Mouse (Mus musculus) lung, adult 18-20 months (tissue): ENCODE measurements at regions not wholly inside any gene's neighbourhood (a gene's known extent, or its start where the extent isn't known, plus 50 kb on each side); places are given as distances from the start of the nearest gene placed in this dataset.
"Not testable (repeated sequence)": the region's sequence is repeated elsewhere in the genome, so short reads cannot be mapped to it uniquely, and the experiment has no call there.

Experiments used
- DNase-seq, 2 experiments: peaks; one replicate each; pipeline ENCODE4 v3.0.0; 2022; ENCODE audit warnings: mixed read lengths in 2 of 2

GRCm38 (mm10) chr3:21744107-21744506 is 332.3 kb upstream of the Tbl1xr1 start:
- DNase-seq: no peak

GRCm38 (mm10) chr3:21760516-21761218 is 315.8 kb upstream of the Tbl1xr1 start:
- no peak for DNase-seq

- no peak for DNase-seq
Measured at GRCm38 (mm10) chr3:21761219-21761600, 315.2 kb upstream of the Tbl1xr1 start.

GRCm38 (mm10) chr3:21761909-21762308 is 314.5 kb upstream of the Tbl1xr1 start:
- DNase-seq: peak; percentile 36 to 50

GRCm38 (mm10) chr3:21768081-21768480 is 308.4 kb upstream of the Tbl1xr1 start:
- DNase-seq: no peak

- no peak for DNase-seq
Measured at GRCm38 (mm10) chr3:21769920-21770547, 306.4 kb upstream of the Tbl1xr1 start.

GRCm38 (mm10) chr3:21771752-21772298 is 304.6 kb upstream of the Tbl1xr1 start:
- DNase-seq: no peak

- no peak for DNase-seq
Measured at GRCm38 (mm10) chr3:21774172-21774842, 302.1 kb upstream of the Tbl1xr1 start.

- no peak for DNase-seq
Measured at GRCm38 (mm10) chr3:21778789-21779188, 297.7 kb upstream of the Tbl1xr1 start.

GRCm38 (mm10) chr3:21791983-21792631 is 284.3 kb upstream of the Tbl1xr1 start:
- no peak for DNase-seq

GRCm38 (mm10) chr3:21798139-21798538 is 278.3 kb upstream of the Tbl1xr1 start:
- DNase-seq: no peak

- DNase-seq: not testable (repeated sequence)
Measured at GRCm38 (mm10) chr3:21803886-21804285, 272.6 kb upstream of the Tbl1xr1 start.

- no peak for DNase-seq
Measured at GRCm38 (mm10) chr3:21806494-21807157, 269.8 kb upstream of the Tbl1xr1 start.

GRCm38 (mm10) chr3:21808539-21808938 is 267.9 kb upstream of the Tbl1xr1 start:
- no peak for DNase-seq

- DNase-seq: no peak
Measured at GRCm38 (mm10) chr3:21809769-21810470, 266.5 kb upstream of the Tbl1xr1 start.

GRCm38 (mm10) chr3:21813401-21813800 is 263.1 kb upstream of the Tbl1xr1 start:
- DNase-seq: no peak

- DNase-seq: peak; percentile 12 to 22
Measured at GRCm38 (mm10) chr3:21816968-21817858, 259.2 kb upstream of the Tbl1xr1 start.

GRCm38 (mm10) chr3:21819030-21819429 is 257.4 kb upstream of the Tbl1xr1 start:
- DNase-seq: no peak

- DNase-seq: no peak
Measured at GRCm38 (mm10) chr3:21820051-21820598, 256.3 kb upstream of the Tbl1xr1 start.

GRCm38 (mm10) chr3:21822675-21823074 is 253.8 kb upstream of the Tbl1xr1 start:
- DNase-seq: peak in 1 of 2 experiments; percentile 13
